21 mouse cellular contexts compared by ENCODE assay signal in genomic region chr14:101927646-101928244, GRCm38 (mm10).
DNase-seq lines count a peak whose midpoint lies in the region; ATAC-seq lines count a peak whose summit lies in the region.
"Had no signal": no experiment of that assay in that cellular context is flagged by ENCODE, and none has a peak within 500 bp of the region (broad histone marks: within the 10 kb centered on the region; RNA-seq: fewer than 3 reads in every experiment).

No protein-coding gene starts in this region.

- H3K9ac ChIP-seq in hindbrain, embryonic 11.5 days (ENCODE audit: low read depth, low read length) = no peak overlapping the region
- no peak overlapping the region for H3K9ac ChIP-seq in hindbrain, embryonic 16.5 days (ENCODE audit: low read depth, low read length)
- H3K9ac ChIP-seq in midbrain, embryonic 13.5 days (replicated peaks) = no peak overlapping the region
- no peak overlapping the region for H3K9ac ChIP-seq in neural tube, embryonic 15.5 days (replicated peaks)
- H3K9ac ChIP-seq: embryonic facial prominence, embryonic 15.5 days; heart, embryonic 12.5 days; hindbrain, embryonic 15.5 days had no signal

- DNase-seq in hindbrain, embryonic 11.5 days (ENCODE audit: low spot score) = peak; percentile 17
- no peak for DNase-seq in midbrain, embryonic 10.5 days (ENCODE audit: low spot score)
- peak; percentile 10 for DNase-seq in mesoderm, embryonic 11.5 days (ENCODE audit: low read depth, low spot score)
- DNase-seq in spleen, adult 18-20 months = no peak
- DNase-seq: adrenal gland, adult 2 months; adrenal gland, postnatal 36 days; cerebellum, adult 11 months; cerebellum, adult 8-10 months; cerebellum, postnatal 14 days; embryo, embryonic 11 days; gastrocnemius, postnatal 10 days; heart, adult 2 months had no signal

- no peak overlapping the region for H3K27ac ChIP-seq in hindbrain, embryonic 11.5 days (ENCODE audit: low read depth, low read length)
- H3K27ac ChIP-seq in hindbrain, embryonic 16.5 days (ENCODE audit: low read depth, low read length) = no peak overlapping the region
- no peak overlapping the region for H3K27ac ChIP-seq in midbrain, embryonic 13.5 days
- no peak overlapping the region; the same call in 1 of the 2 replicates for H3K27ac ChIP-seq in midbrain, embryonic 10.5 days (replicated peaks)
- no peak overlapping the region for H3K27ac ChIP-seq in neural tube, embryonic 15.5 days (replicated peaks)
- H3K27ac ChIP-seq: embryonic facial prominence, embryonic 15.5 days; forebrain, embryonic 10.5 days; heart, adult 2 months; hindbrain, embryonic 15.5 days had no signal

- WGBS in hindbrain, embryonic 11.5 days = 51% methylated on average over 12 of the region's 12 CpGs
- 48% methylated on average over 12 of the region's 12 CpGs for WGBS in hindbrain, embryonic 16.5 days
- 58% methylated on average over 12 of the region's 12 CpGs for WGBS in midbrain, embryonic 13.5 days
- WGBS in midbrain, embryonic 10.5 days = 79% methylated on average over 12 of the region's 12 CpGs
- 37% methylated on average over 12 of the region's 12 CpGs for WGBS in neural tube, embryonic 15.5 days

- ATAC-seq in hindbrain, embryonic 11.5 days (ENCODE audit: low FRiP score) = peak; percentile 66
- ATAC-seq in hindbrain, embryonic 16.5 days = no peak
- ATAC-seq in midbrain, embryonic 13.5 days = 0 out of 2 replicates have a peak, but pooled peaks have one; percentile 45
- no peak for ATAC-seq in neural tube, embryonic 15.5 days (ENCODE audit: low FRiP score)
- ATAC-seq: forebrain, embryonic 14.5 days had no signal

- no peaks in the 10 kb centered on the region for H3K9me3 ChIP-seq in hindbrain, embryonic 11.5 days (ENCODE audit: control insufficient read depth, low read length)
- no peaks in the 10 kb centered on the region for H3K9me3 ChIP-seq in hindbrain, embryonic 16.5 days (ENCODE audit: control insufficient read depth, low read length)
- H3K9me3 ChIP-seq in midbrain, embryonic 13.5 days = no peaks in the 10 kb centered on the region
- no peaks in the 10 kb centered on the region for H3K9me3 ChIP-seq in midbrain, embryonic 10.5 days (replicated peaks)
- H3K9me3 ChIP-seq in neural tube, embryonic 15.5 days (replicated peaks) = no peaks in the 10 kb centered on the region
- H3K9me3 ChIP-seq: embryonic facial prominence, embryonic 15.5 days; forebrain, embryonic 10.5 days; heart, embryonic 12.5 days; hindbrain, embryonic 15.5 days had no signal

- no peak overlapping the region for H3K4me3 ChIP-seq in hindbrain, embryonic 11.5 days (ENCODE audit: low read depth, low read length)
- no peak overlapping the region for H3K4me3 ChIP-seq in hindbrain, embryonic 16.5 days (ENCODE audit: low read length)
- no peak overlapping the region for H3K4me3 ChIP-seq in midbrain, embryonic 13.5 days (replicated peaks)
- no peak overlapping the region for H3K4me3 ChIP-seq in midbrain, embryonic 10.5 days
- H3K4me3 ChIP-seq in neural tube, embryonic 15.5 days (replicated peaks) = no peak overlapping the region
- H3K4me3 ChIP-seq: embryonic facial prominence, embryonic 15.5 days; erythroblast, embryonic 14.5 days; forebrain, embryonic 10.5 days; heart, adult 2 months; heart, embryonic 12.5 days; hindbrain, embryonic 15.5 days had no signal

- no peaks in the 10 kb centered on the region for H3K36me3 ChIP-seq in hindbrain, embryonic 11.5 days (ENCODE audit: control insufficient read depth, insufficient read depth, low read length)
- no peaks in the 10 kb centered on the region for H3K36me3 ChIP-seq in hindbrain, embryonic 16.5 days (ENCODE audit: control insufficient read depth, insufficient read depth, low read length)
- H3K36me3 ChIP-seq in midbrain, embryonic 13.5 days = no peaks in the 10 kb centered on the region
- H3K36me3 ChIP-seq in midbrain, embryonic 10.5 days = no peaks in the 10 kb centered on the region
- no peaks in the 10 kb centered on the region for H3K36me3 ChIP-seq in neural tube, embryonic 15.5 days
- H3K36me3 ChIP-seq: forebrain, embryonic 10.5 days; hindbrain, embryonic 15.5 days had no signal

- H3K27me3 ChIP-seq in hindbrain, embryonic 11.5 days (ENCODE audit: control insufficient read depth, insufficient read depth, low read length) = no peaks in the 10 kb centered on the region
- no peaks in the 10 kb centered on the region for H3K27me3 ChIP-seq in hindbrain, embryonic 16.5 days (replicated peaks; ENCODE audit: control insufficient read depth, insufficient read depth, low read length)
- H3K27me3 ChIP-seq in midbrain, embryonic 13.5 days = no peaks in the 10 kb centered on the region
- no peaks in the 10 kb centered on the region for H3K27me3 ChIP-seq in midbrain, embryonic 10.5 days (ENCODE audit: low read depth, poor library complexity, severe bottlenecking)
- H3K27me3 ChIP-seq in neural tube, embryonic 15.5 days (replicated peaks) = no peaks in the 10 kb centered on the region
- H3K27me3 ChIP-seq: embryonic facial prominence, embryonic 15.5 days; heart, embryonic 12.5 days; hindbrain, embryonic 15.5 days had no signal

- H3K4me2 ChIP-seq in hindbrain, embryonic 11.5 days (replicated peaks; ENCODE audit: low read depth, low read length) = no peak overlapping the region
- no peak overlapping the region for H3K4me2 ChIP-seq in hindbrain, embryonic 16.5 days (ENCODE audit: low read length)
- no peak overlapping the region for H3K4me2 ChIP-seq in midbrain, embryonic 13.5 days (replicated peaks)
- peak overlapping the region; percentile 9; the same call in 1 of the 2 replicates for H3K4me2 ChIP-seq in neural tube, embryonic 15.5 days
- H3K4me2 ChIP-seq: embryonic facial prominence, embryonic 15.5 days; heart, embryonic 12.5 days; hindbrain, embryonic 15.5 days had no signal

- H3K4me1 ChIP-seq in hindbrain, embryonic 11.5 days (replicated peaks; ENCODE audit: control insufficient read depth, insufficient read depth, low read length) = no peaks in the 10 kb centered on the region
- H3K4me1 ChIP-seq in hindbrain, embryonic 16.5 days (ENCODE audit: control insufficient read depth, insufficient read depth, low read depth, low read length) = no peaks in the 10 kb centered on the region
- peaks cover 5% of the 10 kb centered on the region for H3K4me1 ChIP-seq in midbrain, embryonic 13.5 days (replicated peaks)
- H3K4me1 ChIP-seq in midbrain, embryonic 10.5 days = no peaks in the 10 kb centered on the region
- H3K4me1 ChIP-seq in neural tube, embryonic 15.5 days = no peaks in the 10 kb centered on the region
- H3K4me1 ChIP-seq: hindbrain, embryonic 15.5 days had no signal

Comparison
In these comparisons a context has a peak if more than half of its experiments do, and no peak if none do; other contexts are left out.
1. ATAC-seq: peak in hindbrain, embryonic 11.5 days (single experiment) and midbrain, embryonic 13.5 days (single experiment); none in hindbrain, embryonic 16.5 days (single experiment) and neural tube, embryonic 15.5 days (single experiment).
2. DNase-seq: peak in hindbrain, embryonic 11.5 days (single experiment) and mesoderm, embryonic 11.5 days (single experiment); none in midbrain, embryonic 10.5 days (single experiment) and spleen, adult 18-20 months (0 of 2).